Mouse (Mus musculus) limb, embryonic 10.5 days (tissue): Measurements from ENCODE around the gene Lamtor4. TPM values are rescaled to one million over a fixed set of nuclear protein-coding genes. Genes with fewer than 3 reads are reported as not detected.

Experiments
- DNase-seq: peaks from one replicate; pipeline ENCODE4 v3.0.0-alpha.2; 2017; ENCODE audit warnings: low spot score
- H3K27ac ChIP-seq: fragments of 300-500 bp; sonication (generic); 2 replicates; pipeline ENCODE4 v1.5.1; 2016; ENCODE audit warnings: mild to moderate bottlenecking
- H3K27me3 ChIP-seq: fragments of 300-500 bp; sonication (generic); 2 replicates; pipeline ENCODE4 v1.6.1; 2016; ENCODE audit warnings: low read depth, mild to moderate bottlenecking; ENCODE audit not compliant: poor library complexity, severe bottlenecking
- H3K36me3 ChIP-seq: fragments of 300-500 bp; sonication (generic); 2 replicates; pipeline ENCODE4 v1.6.1; 2016; ENCODE audit warnings: mild to moderate bottlenecking, moderate library complexity
- H3K4me1 ChIP-seq: fragments of 300-500 bp; sonication (generic); 2 replicates; pipeline ENCODE4 v1.6.1; 2016
- H3K4me3 ChIP-seq: fragments of 300-500 bp; sonication (generic); 2 replicates; pipeline ENCODE4 v1.5.1; 2016; ENCODE audit warnings: mild to moderate bottlenecking, moderate library complexity
- H3K9me3 ChIP-seq: fragments of 300-500 bp; sonication (generic); replicated peaks from 2 replicates; pipeline ENCODE4 v1.6.1; 2016; ENCODE audit warnings: mild to moderate bottlenecking
- WGBS: fragments of 180-500 bp; shearing (Covaris S2); methylation state at CpG from one replicate; pipeline ENCODE4 v1.1.7; 2016; 5-methylcytosine and 5-hydroxymethylcytosine counted together
- polyA plus RNA-seq: library from polyadenylated mRNA; unstranded; fragments of >200 nt; fragmentation: Nextera tagmentation; extraction: Ambion mirVana; gene quantifications from 2 replicates; pipeline ENCODE4 v1.2.1, GENCODE M21; 2016

The Lamtor4 gene
- polyA plus RNA-seq, 1 experiment from 2014 or later: 39.7 TPM

DNA sequence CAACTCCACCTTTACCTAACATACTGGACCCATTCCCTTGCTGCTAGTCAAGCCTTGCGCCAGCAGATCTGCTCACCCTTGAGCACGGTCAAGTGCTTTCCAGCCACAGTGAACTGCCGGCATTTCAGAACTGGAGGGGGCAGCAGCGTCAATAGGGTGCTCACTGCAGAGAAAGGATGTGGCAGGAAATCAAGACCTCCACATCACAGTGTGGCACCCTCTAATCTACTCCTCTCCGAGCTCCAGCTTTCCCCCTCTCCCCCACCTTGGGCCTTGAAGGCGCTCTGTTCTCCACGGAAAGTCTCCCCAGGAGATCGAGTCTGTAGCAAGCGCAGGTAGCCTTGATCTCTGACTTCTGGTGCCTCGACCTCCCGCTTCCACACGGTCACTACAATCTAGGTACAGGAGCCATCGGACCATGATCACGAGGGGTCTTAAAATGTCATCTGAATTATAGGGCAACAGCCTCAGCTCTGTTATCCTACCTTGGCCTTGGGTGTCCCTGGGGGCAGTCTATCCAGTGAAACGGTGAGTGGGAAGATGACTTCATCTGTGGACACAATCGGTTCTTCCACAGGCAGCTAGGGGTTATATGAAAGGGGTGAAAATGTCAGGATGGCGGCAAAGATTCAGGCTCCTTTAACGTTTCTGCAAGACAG, 7.4 kb downstream of the Lamtor4 start:
- peaks cover 25% of the 10 kb centered on the region for H3K4me1 ChIP-seq
- WGBS: 75% methylated on average over 18 of the region's 18 CpGs
- DNase-seq: no peak
- H3K36me3 ChIP-seq: peaks cover 65% of the 10 kb centered on the region
- no peaks in the 10 kb centered on the region for H3K27me3 ChIP-seq
- H3K4me3 ChIP-seq: peak overlapping the region; percentile 74
- H3K9me3 ChIP-seq: no peaks in the 10 kb centered on the region
- H3K27ac ChIP-seq: peak overlapping the region; percentile 93

- under 1% methylated on average over 68 of the region's 71 CpGs for WGBS
- DNase-seq: peak; percentile 94
- Histone ChIP-seq H3K36me3 (peaks cover 57% of the 10 kb centered on the region), H3K4me3 (peak within 1 kb of the TSS; percentile 74), H3K27ac (peak within 1 kb of the TSS; percentile 93), H3K4me1 (peaks cover 25% of the 10 kb centered on the region), H3K27me3 (no peaks in the 10 kb centered on the region), H3K9me3 (no peaks in the 10 kb centered on the region)
Measured at GRCm38 (mm10) chr5:138263260-138264206, 8.3 kb downstream of the Lamtor4 start, which contains the start of gene BC037034. BC037034 (minus strand) TSS chr5:138264033.

GRCm38 (mm10) chr5:138264207-138264578, 8.9 kb downstream of the Lamtor4 start:
- H3K4me1 ChIP-seq: peaks cover 25% of the 10 kb centered on the region
- DNase-seq: no peak
- peaks cover 50% of the 10 kb centered on the region for H3K36me3 ChIP-seq
- peak overlapping the region; percentile 74 for H3K4me3 ChIP-seq
- 17% methylated on average over 6 of the region's 6 CpGs for WGBS
- peak overlapping the region; percentile 93 for H3K27ac ChIP-seq
- no peaks in the 10 kb centered on the region for H3K27me3 ChIP-seq
- H3K9me3 ChIP-seq: no peaks in the 10 kb centered on the region

- Histone ChIP-seq H3K27me3 (no peaks in the 10 kb centered on the region), H3K36me3 (peaks cover 35% of the 10 kb centered on the region), H3K9me3 (no peaks in the 10 kb centered on the region), H3K4me3 (no peak overlapping the region), H3K27ac (no peak overlapping the region), H3K4me1 (peaks cover 25% of the 10 kb centered on the region)
- 98% methylated on average over 4 of the region's 4 CpGs for WGBS
- no peak for DNase-seq
Measured at GRCm38 (mm10) chr5:138265712-138266111, 10.4 kb downstream of the Lamtor4 start.

GRCm38 (mm10) chr5:138267114-138267513, 11.8 kb downstream of the Lamtor4 start:
- no peak overlapping the region for H3K27ac ChIP-seq
- no peak for DNase-seq
- H3K4me3 ChIP-seq: no peak overlapping the region
- peaks cover 32% of the 10 kb centered on the region for H3K4me1 ChIP-seq
- WGBS: 88% methylated on average over 3 of the region's 3 CpGs
- H3K9me3 ChIP-seq: no peaks in the 10 kb centered on the region
- 0 out of 2 replicates have a peak, but pooled peaks cover 4% of the 10 kb centered on the region for H3K27me3 ChIP-seq
- peaks cover 21% of the 10 kb centered on the region for H3K36me3 ChIP-seq

DNA sequence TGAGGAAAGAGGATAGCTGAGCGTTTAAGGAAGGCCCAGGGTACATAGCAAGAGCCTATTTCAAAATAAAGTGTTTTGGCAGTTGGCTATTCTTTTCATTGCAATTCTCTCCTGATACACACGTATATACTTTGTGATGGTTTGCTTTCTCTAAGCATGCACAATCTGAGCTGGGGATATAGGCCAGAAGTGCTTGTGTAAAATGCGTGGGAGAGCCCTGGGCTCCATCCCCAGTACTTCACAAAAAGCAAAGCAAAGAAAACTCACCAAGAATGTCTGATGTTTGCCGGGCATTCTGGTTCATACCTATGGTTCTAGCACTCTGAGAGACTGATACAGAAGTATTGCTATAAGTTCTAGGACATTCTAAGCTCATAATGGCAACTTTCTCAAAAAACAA, 13.7 kb downstream of the Lamtor4 start:
- no peak overlapping the region for H3K27ac ChIP-seq
- H3K9me3 ChIP-seq: no peaks in the 10 kb centered on the region
- H3K36me3 ChIP-seq: peaks cover 21% of the 10 kb centered on the region
- peaks cover 31% of the 10 kb centered on the region for H3K4me1 ChIP-seq
- peaks cover 4% of the 10 kb centered on the region; the same call in 1 of the 2 replicates for H3K27me3 ChIP-seq
- H3K4me3 ChIP-seq: no peak overlapping the region
- no peak for DNase-seq
- 84% methylated on average over 4 of the region's 4 CpGs for WGBS

- DNase-seq: no peak
- H3K36me3 ChIP-seq: peaks cover 34% of the 10 kb centered on the region
Measured at GRCm38 (mm10) chr5:138271232-138271631, 15.9 kb downstream of the Lamtor4 start.

GRCm38 (mm10) chr5:138272409-138272923, 17.2 kb downstream of the Lamtor4 start, which contains the start of gene Gal3st4:
Gal3st4 (minus strand) TSS chr5:138272840.
- DNase-seq: peak; percentile 67
- Histone ChIP-seq H3K36me3 (peaks cover 38% of the 10 kb centered on the region), H3K4me3 (peak within 1 kb of the TSS; percentile 41), H3K9me3 (no peaks in the 10 kb centered on the region), H3K27ac (peak within 1 kb of the TSS; percentile 81), H3K4me1 (peaks cover 50% of the 10 kb centered on the region), H3K27me3 (peaks cover 4% of the 10 kb centered on the region; the same call in 1 of the 2 replicates)
- WGBS: under 1% methylated on average over 12 of the region's 12 CpGs

More at GRCm38 (mm10) chr5:138271232-138271631, 15.9 kb downstream of the Lamtor4 start:
- WGBS: 51% methylated on average over 3 of the region's 3 CpGs
- Histone ChIP-seq H3K27ac (no peak overlapping the region), H3K27me3 (peaks cover 4% of the 10 kb centered on the region; the same call in 1 of the 2 replicates), H3K4me3 (no peak overlapping the region), H3K9me3 (no peaks in the 10 kb centered on the region), H3K4me1 (peaks cover 38% of the 10 kb centered on the region)

DNA sequence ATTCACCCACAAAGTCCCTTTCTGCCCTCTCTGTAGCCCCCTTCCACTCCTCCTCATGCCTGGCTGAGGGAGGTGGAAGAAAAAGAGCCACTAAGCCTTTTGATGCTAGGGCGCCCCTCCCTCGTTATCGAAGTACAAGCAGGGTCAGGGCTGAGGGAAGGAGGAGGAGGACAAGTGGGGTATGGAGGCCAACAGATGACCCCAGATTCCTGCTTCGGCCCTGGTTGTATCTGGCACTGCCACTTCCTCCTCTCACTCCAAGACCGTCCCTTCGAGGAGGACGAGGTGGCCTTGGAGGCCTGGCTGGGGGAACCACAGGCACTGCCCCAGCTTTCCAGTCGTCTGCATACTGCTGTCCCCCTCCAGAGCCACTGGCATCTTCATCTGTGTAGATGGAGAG, 18.9 kb downstream of the Lamtor4 start:
- H3K9me3 ChIP-seq: no peaks in the 10 kb centered on the region
- H3K4me1 ChIP-seq: peaks cover 66% of the 10 kb centered on the region
- WGBS: 79% methylated on average over 8 of the region's 8 CpGs
- no peak overlapping the region for H3K4me3 ChIP-seq
- H3K27me3 ChIP-seq: peaks cover 4% of the 10 kb centered on the region; the same call in 1 of the 2 replicates
- H3K27ac ChIP-seq: no peak overlapping the region
- DNase-seq: no peak
- peaks cover 50% of the 10 kb centered on the region for H3K36me3 ChIP-seq

DNA sequence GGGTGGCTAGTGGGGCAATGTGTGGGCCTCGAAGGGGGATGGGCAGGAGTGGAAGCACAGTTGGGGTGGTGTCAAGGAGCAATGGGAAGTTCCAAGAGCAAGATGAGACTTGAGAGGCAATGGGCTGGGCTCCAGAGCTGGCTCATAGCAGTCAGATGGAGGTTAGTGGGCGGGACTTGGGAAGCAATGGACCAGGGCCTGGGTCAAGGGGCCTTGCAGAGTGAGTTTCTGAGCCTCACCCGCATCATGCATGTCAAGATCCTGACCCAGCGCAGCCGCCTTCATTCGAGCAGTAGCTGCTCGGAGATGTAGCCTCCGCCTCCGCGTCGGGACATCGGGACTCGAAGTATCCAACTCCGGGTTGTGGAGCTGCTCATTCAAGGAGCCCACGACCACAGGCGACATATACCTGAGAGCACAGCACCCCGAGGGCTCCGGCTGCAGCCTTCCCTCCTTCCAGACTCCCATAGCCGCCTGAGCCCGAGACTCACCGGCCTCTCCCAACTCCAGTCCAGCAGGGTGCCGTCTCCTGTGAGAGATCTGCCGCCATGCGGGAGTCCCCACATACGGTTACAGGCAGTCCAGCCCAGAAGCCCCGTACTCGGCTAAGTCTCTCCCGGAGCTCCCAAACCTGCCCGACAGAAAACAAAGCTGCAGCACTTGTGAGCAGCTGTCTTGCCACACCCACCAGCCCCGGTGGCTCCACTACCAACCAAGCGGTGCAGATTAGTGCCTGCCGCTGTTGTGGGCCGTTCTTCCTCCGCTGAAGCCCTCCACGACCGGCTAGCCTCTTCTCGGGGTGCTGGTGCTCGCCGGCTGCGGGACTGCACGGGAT, 20.2 kb downstream of the Lamtor4 start:
- Histone ChIP-seq H3K27me3 (peaks cover 4% of the 10 kb centered on the region; the same call in 1 of the 2 replicates), H3K9me3 (no peaks in the 10 kb centered on the region), H3K36me3 (peaks cover 50% of the 10 kb centered on the region), H3K4me3 (peak overlapping the region; percentile 38), H3K27ac (peak overlapping the region; percentile 17; the same call in 1 of the 2 replicates), H3K4me1 (peaks cover 69% of the 10 kb centered on the region)
- WGBS: 25% methylated on average over 41 of the region's 41 CpGs
- DNase-seq: peak; percentile 41

DNA sequence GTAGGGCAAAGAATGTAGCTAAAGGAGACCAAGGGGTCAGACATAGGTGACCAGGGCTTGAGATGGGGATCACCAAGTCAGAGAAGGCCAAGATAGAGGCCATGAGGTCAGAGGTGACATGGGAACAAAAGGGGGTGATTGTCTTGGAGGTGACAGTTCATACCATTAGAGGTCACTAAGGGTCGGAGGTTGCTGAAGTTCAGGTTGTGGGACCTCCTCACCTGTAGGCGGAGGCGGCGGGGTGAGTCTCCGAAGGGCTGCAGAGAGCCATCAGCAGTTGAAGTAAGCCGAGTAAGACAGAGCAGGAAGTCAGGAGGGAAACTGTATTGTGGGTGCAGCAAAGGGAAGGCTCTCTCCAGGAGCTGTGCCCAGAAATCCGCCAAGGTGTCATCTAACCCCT, 22.7 kb downstream of the Lamtor4 start:
- Histone ChIP-seq H3K27me3 (no peaks in the 10 kb centered on the region; the same call in 1 of the 2 replicates), H3K36me3 (peaks cover 50% of the 10 kb centered on the region), H3K4me3 (peak overlapping the region; percentile 78), H3K27ac (no peak overlapping the region), H3K4me1 (peaks cover 51% of the 10 kb centered on the region), H3K9me3 (no peaks in the 10 kb centered on the region)
- 84% methylated on average over 7 of the region's 7 CpGs for WGBS
- no peak for DNase-seq
